Mouse (Mus musculus) adrenal gland, adult 2 months (tissue): Measurements from ENCODE around the gene Apbb2. TPM values are rescaled to one million over a fixed set of nuclear protein-coding genes. Genes with fewer than 3 reads are reported as not detected.
"Not testable (repeated sequence)": the region's sequence is repeated elsewhere in the genome, so short reads cannot be mapped to it uniquely, and the experiment has no call there.

Experiments
- DNase-seq: peaks from one replicate; pipeline ENCODE4 v3.0.0; 2021
- polyA plus RNA-seq: library from polyadenylated mRNA; depleted of rRNA; stranded (reverse); fragments of >200 nt; gene quantifications from 2 replicates; pipeline ENCODE4 v1.2.3, GENCODE M21; 2012; rRNA removed
- total RNA-seq, 2 experiments: library from RNA; stranded (reverse); gene quantifications; 2 replicates each; pipeline ENCODE4 v1.2.3; 2021

The Apbb2 gene
- total and polyA plus RNA-seq, 3 experiments, result 20.0 to 76.7 (median 58.3) TPM

DNA sequence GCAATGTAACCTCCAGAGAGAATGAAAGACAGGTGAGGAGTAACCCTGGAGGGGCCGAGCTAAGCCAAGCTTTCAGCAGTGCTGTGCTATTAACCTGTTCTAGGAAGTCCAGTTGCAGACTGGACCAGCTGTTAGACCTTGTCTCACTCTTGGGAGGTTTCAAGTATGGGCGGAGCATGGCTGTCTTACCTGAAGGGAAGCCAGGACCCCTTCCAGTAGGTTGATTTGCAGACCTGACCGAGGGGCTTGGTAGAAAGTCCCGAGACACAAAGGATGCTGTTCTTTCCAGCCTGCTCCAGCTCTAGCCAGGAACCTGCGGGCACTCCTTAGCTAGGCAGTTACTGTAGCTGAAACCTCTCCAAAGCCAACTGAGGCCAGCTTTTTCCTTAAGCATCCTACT lies 322.5 kb downstream of the Apbb2 start:
- no peak for DNase-seq

GRCm38 (mm10) chr5:66294952-66295351 lies 323.6 kb downstream of the Apbb2 start:
- no peak for DNase-seq

DNA sequence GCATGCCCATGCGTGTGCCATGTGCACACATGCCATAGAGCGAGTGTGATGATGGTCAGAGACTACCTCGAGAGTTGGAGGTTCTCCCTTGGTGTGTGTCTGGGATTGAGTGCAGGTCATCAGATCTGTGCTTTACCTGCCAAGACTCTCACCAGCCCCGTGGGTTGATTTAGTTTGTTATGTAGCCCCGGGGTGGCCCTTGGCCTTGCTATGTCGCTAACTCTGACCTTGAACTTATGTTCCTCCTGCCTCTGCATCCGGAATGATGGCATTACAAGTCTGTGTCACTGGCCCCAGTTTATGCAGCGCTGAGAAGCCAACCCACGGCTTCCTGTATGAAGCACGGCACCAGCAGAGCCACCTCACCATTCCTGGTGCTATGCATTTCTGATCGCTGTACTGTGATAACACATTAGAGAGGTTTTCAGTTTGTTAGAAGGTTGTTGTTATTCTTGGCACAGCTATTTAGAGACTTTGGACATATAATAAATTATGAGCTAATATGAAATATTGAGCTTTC lies 324.4 kb downstream of the Apbb2 start:
- peak; percentile 32 for DNase-seq

DNA sequence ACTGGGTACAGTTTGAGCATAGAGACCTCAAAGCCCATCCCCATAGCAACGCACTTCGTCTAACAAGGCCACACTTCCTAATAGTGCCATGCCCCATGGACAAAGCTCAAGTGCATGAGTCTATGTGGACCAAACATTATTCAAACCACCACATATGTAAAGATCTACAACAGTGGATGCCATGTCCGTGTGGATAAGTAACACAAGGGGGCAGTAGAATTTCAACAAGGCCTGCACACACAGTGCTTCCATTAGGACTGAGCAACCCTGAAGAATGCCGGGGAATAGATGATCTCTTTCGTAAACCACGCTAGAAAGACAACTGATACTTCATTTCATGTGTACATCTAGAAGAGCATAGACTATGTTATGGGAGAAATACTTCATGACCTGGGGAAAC lies 337.8 kb downstream of the Apbb2 start:
- DNase-seq, result no peak

- DNase-seq, result no peak
These were observed 338.9 kb downstream of the Apbb2 start for GRCm38 (mm10) chr5:66279650-66280049.

- no peak for DNase-seq
These were observed 344.2 kb downstream of the Apbb2 start for GRCm38 (mm10) chr5:66274417-66274816.

GRCm38 (mm10) chr5:66271141-66271540 lies 347.4 kb downstream of the Apbb2 start:
- no peak for DNase-seq

- DNase-seq, result peak; percentile 66
These were observed 349.0 kb downstream of the Apbb2 start for GRCm38 (mm10) chr5:66269616-66270015.

- no peak for DNase-seq
These were observed 355.2 kb downstream of the Apbb2 start for GRCm38 (mm10) chr5:66263398-66263797.

GRCm38 (mm10) chr5:66262475-66262874 lies 356.1 kb downstream of the Apbb2 start:
- no peak for DNase-seq

DNA sequence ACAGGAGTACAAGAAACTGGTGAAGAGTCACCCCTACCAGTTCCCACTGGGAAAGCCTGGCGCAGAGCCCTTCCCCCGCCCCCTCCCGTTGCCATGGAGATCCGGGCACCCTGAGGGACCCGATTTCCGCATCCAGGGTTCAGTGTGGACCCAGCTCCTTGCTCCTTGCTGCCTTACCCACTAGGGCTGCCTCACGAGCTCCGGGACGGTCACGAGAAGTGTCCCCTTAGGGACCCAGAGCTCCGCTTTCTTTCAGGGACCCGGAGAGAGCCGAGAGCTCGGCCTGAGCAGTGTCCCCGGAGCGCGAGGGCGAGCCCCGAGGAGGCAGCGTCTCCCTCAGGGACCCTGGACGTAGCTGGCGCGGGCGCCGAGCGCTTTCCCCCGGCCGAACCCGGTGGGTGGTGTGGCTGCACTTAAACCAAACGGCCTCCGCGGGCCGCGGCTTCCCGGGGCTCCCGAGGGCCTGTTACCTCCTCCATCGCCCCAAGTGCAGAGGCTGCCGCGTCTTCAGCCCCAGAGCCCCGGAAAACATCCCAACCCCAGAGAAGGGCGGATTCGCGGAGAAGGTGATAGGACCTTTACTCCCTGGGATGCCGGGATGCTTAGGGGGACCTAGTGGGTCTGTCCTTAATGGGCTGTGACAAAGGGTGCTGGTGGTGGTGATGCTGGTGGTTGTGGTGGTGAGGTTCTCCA lies 358.7 kb downstream of the Apbb2 start, which contains the start of gene Nsun7:
Gene Nsun7 (plus strand): TSS at position 142 of the 693 bp plus-strand sequence.
- peak; percentile 92 for DNase-seq

DNA sequence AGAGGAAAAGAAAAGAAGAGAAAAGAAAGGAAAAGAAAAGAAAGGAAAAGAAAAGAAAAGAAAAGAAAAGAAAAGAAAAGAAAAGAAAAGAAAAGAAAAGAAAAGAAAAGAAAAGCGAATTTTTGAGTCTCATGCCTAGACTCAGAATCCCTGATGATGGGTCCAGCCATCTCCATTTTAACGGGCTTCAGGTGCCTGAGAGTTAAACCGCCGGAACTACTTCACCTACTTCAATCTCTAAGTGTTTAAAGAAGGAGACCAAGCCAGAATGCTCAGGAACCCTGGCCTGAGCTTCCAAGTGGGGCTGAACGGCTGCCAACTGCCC lies 359.2 kb downstream of the Apbb2 start:
- not testable (repeated sequence) for DNase-seq

DNA sequence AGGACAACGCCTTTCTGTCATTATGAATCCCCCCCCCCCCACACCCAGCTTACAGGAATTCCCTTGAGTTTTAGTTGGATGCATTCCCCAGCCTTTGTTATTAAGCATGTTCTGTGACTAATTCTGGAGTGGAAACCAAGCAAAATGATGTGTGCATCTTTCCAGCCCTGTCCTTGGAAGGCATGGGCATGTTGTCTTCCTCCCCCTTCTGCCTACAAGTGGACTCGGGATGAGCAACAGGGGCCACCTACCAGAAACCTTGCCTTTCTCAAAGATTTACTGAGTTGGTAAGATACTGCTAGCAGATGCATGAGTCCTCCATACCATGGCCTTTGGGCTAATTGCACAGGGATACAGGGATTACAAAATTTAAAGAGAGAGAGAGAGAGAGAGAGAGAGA lies 359.6 kb downstream of the Apbb2 start:
- DNase-seq, result peak; percentile 57

DNA sequence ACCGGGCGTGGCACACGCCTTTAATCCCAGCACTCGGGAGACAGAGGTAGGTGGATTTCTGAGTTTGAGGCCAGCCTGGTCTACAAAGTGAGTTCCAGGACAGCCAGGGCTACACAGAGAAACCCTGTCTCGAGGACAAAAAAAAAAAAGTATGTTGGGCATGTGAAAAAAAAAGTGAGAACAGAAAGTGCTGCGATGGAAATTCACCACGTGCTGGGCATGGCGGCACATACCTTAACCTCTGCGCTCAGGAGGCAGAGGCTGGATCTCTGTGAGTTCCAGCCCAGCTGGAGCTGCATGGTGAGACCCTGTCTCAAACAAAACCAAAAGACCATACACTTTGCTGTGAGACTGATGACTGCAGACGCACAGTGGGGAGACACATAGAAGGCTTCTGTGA lies 363.5 kb downstream of the Apbb2 start:
- DNase-seq, result no peak

GRCm38 (mm10) chr5:66253219-66253618 lies 365.4 kb downstream of the Apbb2 start:
- no peak for DNase-seq

Other genes with a start within 250 kb of the Apbb2 start
- 100 to 1,000 TPM in 1 of 2 experiments, 10 to 100 TPM in 1; 40.7 to 129 TPM for gene Uchl1, start 57.3 kb upstream of the Apbb2 start, total RNA-seq
- gene Uchl1, start 57.3 kb upstream of the Apbb2 start, polyA plus RNA-seq, result 85.0 and 128 TPM in 2 replicates
- 10 to 100 TPM; 69.3 to 93.7 TPM for gene Limch1, start 127.0 kb upstream of the Apbb2 start, total RNA-seq
- gene Limch1, start 127.0 kb upstream of the Apbb2 start, polyA plus RNA-seq, result 9.8 and 10.1 TPM in 2 replicates